Mouse (Mus musculus) kidney, postnatal 25 days (tissue): Measurements from ENCODE around the gene Tex261.

Experiments used
- DNase-seq, 2 experiments: peaks; one replicate each; pipeline ENCODE4 v3.0.0; 2021; ENCODE audit warnings: mixed read lengths in 2 of 2

The Tex261 gene

DNA sequence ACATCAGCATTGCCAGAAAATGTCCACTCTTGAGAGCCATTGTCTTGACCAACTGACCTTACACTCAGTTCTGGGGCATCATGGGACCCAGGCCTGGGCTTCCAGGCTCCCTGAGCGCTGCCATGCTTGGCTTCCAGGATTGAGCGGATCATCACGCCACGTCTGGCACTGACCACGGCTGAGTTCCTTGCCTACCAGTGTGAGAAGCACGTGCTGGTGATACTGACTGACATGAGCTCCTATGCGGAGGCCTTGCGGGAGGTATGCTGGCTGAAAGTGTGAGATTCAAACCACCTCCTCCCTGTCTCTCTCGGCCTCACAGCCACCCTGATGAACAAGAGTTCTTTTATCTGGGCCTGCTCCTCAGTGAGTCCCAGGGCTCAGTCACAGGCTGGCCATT lies 19.6 kb downstream of the Tex261 start:
- DNase-seq = no peak

- peak in 1 of 2 experiments; percentile 82 for DNase-seq
Observed at GRCm38 (mm10) chr6:83750171-83750684, 25.4 kb downstream of the Tex261 start.

DNA sequence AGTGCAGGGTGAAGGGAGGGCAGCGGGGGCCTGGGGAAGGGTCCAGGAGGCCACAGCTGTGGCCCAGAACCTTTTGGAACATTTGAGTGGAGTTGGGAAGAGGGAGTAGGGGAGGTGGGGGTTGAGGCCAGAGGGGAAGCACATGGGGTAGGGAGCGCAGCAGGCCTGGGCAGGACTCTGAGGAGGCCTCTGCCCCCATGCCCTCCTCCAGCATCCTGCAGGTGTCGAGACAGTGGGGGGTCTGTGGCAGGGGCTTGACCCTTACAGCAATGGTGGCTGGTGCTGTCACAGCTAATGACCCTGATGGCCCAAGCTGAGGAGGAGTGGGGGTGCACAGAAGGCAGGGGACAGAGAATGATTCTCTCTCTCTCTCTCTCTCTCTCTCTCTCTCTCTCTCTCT lies 26.3 kb downstream of the Tex261 start:
- DNase-seq = no peak

DNA sequence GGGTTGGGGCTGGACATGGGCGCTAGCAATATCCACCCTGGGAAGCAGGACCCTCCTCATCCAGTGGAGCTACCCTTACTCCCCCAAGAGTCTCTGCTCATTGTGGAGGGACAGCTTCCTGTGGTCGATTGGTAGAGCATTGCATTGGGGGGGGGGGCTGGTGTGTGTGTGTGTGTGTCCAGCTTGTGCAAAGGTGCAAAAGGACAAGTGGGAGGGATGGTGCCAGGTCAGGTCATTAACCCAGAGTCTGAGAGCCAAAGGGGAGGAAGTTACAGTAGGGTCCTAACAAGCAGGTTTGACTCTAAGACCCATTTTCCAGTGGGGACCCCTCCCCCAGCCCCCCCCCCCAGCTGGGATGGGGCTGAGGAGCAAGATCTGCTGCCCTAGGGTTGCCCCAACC lies 30.1 kb downstream of the Tex261 start:
- no peak for DNase-seq

GRCm38 (mm10) chr6:83744557-83744956 lies 31.1 kb downstream of the Tex261 start:
- DNase-seq = peak; percentile 19 to 65

DNA sequence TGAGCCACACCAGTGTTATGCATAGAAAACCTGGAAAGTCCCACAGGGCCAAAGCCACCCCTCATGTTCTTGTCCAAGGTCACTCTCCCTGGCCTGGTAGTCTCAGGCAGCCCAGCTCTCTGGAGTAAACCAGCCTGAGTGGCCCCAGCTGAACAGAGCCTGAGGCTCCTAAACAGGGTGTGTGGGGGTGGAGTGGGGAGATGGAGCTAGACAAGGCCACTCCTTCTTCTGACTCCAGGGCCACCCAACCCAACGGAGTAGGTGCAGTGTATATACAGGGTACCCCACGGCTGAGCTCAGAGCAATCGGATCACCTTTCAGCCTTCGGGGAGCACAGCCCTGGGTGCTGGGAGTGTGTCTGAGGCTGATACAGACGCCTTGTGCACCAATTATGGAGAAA lies 31.5 kb downstream of the Tex261 start:
- peak; percentile 62 to 89 for DNase-seq

DNA sequence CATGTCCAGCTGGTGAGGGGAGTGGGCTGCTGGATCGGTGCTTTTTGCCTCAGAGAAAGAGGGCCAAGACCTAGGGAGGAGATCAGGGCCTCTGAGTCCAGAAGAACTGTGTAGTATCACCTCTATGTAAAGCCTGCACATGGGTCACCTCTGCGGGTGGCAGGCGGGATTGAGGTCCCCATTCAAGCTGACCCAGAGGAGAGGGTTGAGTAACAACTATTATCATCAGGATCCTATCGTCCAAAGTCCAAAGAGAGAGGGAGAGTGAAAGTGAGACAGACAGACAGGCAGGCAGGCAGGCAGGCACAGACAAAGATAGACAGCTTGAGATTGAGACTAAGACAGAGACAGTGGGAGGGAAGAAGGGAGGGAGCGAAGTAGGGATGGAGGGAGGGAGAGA lies 32.4 kb downstream of the Tex261 start:
- no peak for DNase-seq

- peak; percentile 50 to 83 for DNase-seq
Observed at GRCm38 (mm10) chr6:83742761-83743160, 32.9 kb downstream of the Tex261 start, which contains the start of gene Atp6v1b1. TSS of gene Atp6v1b1 (plus strand) at chr6:83742990.

- no peak for DNase-seq
Observed at GRCm38 (mm10) chr6:83738596-83738995, 37.0 kb downstream of the Tex261 start.

GRCm38 (mm10) chr6:83737311-83737710 lies 38.3 kb downstream of the Tex261 start:
- DNase-seq = peak in 1 of 2 experiments; percentile 25

GRCm38 (mm10) chr6:83731128-83731527 lies 44.5 kb downstream of the Tex261 start:
- peak; percentile 73 to 86 for DNase-seq

DNA sequence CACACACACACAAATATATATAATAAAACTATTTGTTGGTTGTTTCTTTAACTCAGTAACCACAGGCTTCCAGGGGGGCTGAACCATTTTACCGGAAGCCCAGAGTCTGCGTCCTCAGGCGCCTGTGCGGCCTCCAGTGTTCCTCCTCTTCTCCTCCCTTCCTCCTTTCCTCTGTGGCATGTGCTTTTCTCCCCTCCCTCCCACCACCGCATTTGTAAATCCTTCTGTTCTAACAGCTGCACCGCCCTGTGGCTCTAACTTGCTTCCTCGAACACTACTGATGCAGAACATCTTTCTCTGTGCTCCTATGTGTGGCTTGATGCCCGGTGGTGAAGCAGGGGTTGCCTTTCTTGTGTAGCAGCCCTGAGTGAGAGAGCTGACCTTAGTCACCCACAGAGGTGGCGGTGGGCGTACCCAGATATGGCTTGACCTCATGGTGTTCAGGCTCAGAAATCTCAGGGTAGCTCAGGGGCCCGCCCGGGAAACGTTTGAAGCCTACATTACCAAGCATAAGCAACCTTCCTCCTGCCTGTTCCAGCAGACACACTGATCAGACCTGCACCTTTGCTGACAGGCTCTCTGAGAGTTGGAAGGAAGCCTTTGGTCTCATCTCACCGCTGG lies 46.2 kb downstream of the Tex261 start:
- DNase-seq = no peak

- peak in 1 of 2 experiments; percentile 60 for DNase-seq
Observed at GRCm38 (mm10) chr6:83728488-83728887, 47.1 kb downstream of the Tex261 start.

GRCm38 (mm10) chr6:83727178-83727577 lies 48.4 kb downstream of the Tex261 start:
- no peak for DNase-seq

GRCm38 (mm10) chr6:83722526-83722925 lies 53.1 kb downstream of the Tex261 start:
- DNase-seq = no peak
